Mouse (Mus musculus): ENCODE measurements at regions not wholly inside any gene's neighbourhood (a gene's known extent, or its start where the extent isn't known, plus 50 kb on each side); places are given as distances from the start of the nearest gene placed in this dataset.

- DNase-seq (ENCODE audit: low spot score): no peak
- no peaks in the 10 kb centered on the region for H3K36me3 ChIP-seq (replicated peaks; ENCODE audit: control insufficient read depth, insufficient read depth, low read length)
- 0 out of 2 replicates have a peak, but pooled peaks cover 4% of the 10 kb centered on the region for H3K4me1 ChIP-seq (ENCODE audit: control insufficient read depth, insufficient read depth)
- H3K9me3 ChIP-seq (replicated peaks; ENCODE audit: control insufficient read depth, low read length): no peaks in the 10 kb centered on the region
- TF ChIP-seq CTCF (IDR thresholded peaks at IDR 0.05; ENCODE audit: low read depth) (no peak), EP300 (IDR thresholded peaks at IDR 0.05; ENCODE audit: low read depth) (no peak)
- H3K4me3 ChIP-seq (ENCODE audit: low read depth, low read length): no peak overlapping the region
- H3K4me2 ChIP-seq (ENCODE audit: low read depth, low read length): no peak overlapping the region
- ATAC-seq (ENCODE audit: insufficient read depth, low read depth): no peak
- H3K27ac ChIP-seq (ENCODE audit: low read depth): no peak overlapping the region
- no peaks in the 10 kb centered on the region for H3K27me3 ChIP-seq (ENCODE audit: control insufficient read depth, insufficient read depth, low read length)
- H3K9ac ChIP-seq (replicated peaks; ENCODE audit: low read depth, low read length): no peak overlapping the region
- WGBS: 46% methylated on average over 6 of the region's 6 CpGs
Measured at GRCm38 (mm10) chr13:119068745-119069580, 359.4 kb upstream of the Paip1 start.

GRCm38 (mm10) chr13:119069581-119069936 is 358.8 kb upstream of the Paip1 start:
- Histone ChIP-seq H3K4me1 (ENCODE audit: control insufficient read depth, insufficient read depth) (0 out of 2 replicates have a peak, but pooled peaks cover 4% of the 10 kb centered on the region), H3K27ac (ENCODE audit: low read depth) (no peak overlapping the region), H3K27me3 (ENCODE audit: control insufficient read depth, insufficient read depth, low read length) (no peaks in the 10 kb centered on the region), H3K4me2 (ENCODE audit: low read depth, low read length) (no peak overlapping the region), H3K9ac (replicated peaks; ENCODE audit: low read depth, low read length) (no peak overlapping the region), H3K36me3 (replicated peaks; ENCODE audit: control insufficient read depth, insufficient read depth, low read length) (no peaks in the 10 kb centered on the region), H3K9me3 (replicated peaks; ENCODE audit: control insufficient read depth, low read length) (no peaks in the 10 kb centered on the region), H3K4me3 (ENCODE audit: low read depth, low read length) (no peak overlapping the region)
- no peak for TF ChIP-seq CTCF (IDR thresholded peaks at IDR 0.05; ENCODE audit: low read depth)
- no peak for TF ChIP-seq EP300 (IDR thresholded peaks at IDR 0.05; ENCODE audit: low read depth)
- no peak for ATAC-seq (ENCODE audit: insufficient read depth, low read depth)
- DNase-seq (ENCODE audit: low spot score): no peak
- WGBS: 78% methylated on average over 7 of the region's 7 CpGs

GRCm38 (mm10) chr13:119079243-119079642 is 349.2 kb upstream of the Paip1 start:
- TF ChIP-seq CTCF (IDR thresholded peaks at IDR 0.05; ENCODE audit: low read depth) (no peak), EP300 (IDR thresholded peaks at IDR 0.05; ENCODE audit: low read depth) (no peak)
- Histone ChIP-seq H3K9ac (replicated peaks; ENCODE audit: low read depth, low read length) (no peak overlapping the region), H3K27ac (ENCODE audit: low read depth) (no peak overlapping the region), H3K4me1 (ENCODE audit: control insufficient read depth, insufficient read depth) (no peaks in the 10 kb centered on the region), H3K9me3 (replicated peaks; ENCODE audit: control insufficient read depth, low read length) (no peaks in the 10 kb centered on the region), H3K27me3 (ENCODE audit: control insufficient read depth, insufficient read depth, low read length) (no peaks in the 10 kb centered on the region), H3K4me3 (ENCODE audit: low read depth, low read length) (no peak overlapping the region), H3K36me3 (replicated peaks; ENCODE audit: control insufficient read depth, insufficient read depth, low read length) (no peaks in the 10 kb centered on the region), H3K4me2 (ENCODE audit: low read depth, low read length) (no peak overlapping the region)
- ATAC-seq (ENCODE audit: insufficient read depth, low read depth) (no peak), DNase-seq (ENCODE audit: low spot score) (no peak)
- WGBS: 81% methylated on average over 4 of the region's 4 CpGs

GRCm38 (mm10) chr13:119081691-119082090 is 346.7 kb upstream of the Paip1 start:
- Histone ChIP-seq H3K4me2 (ENCODE audit: low read depth, low read length) (no peak overlapping the region), H3K9ac (replicated peaks; ENCODE audit: low read depth, low read length) (no peak overlapping the region), H3K4me1 (ENCODE audit: control insufficient read depth, insufficient read depth) (no peaks in the 10 kb centered on the region), H3K36me3 (replicated peaks; ENCODE audit: control insufficient read depth, insufficient read depth, low read length) (no peaks in the 10 kb centered on the region), H3K27ac (ENCODE audit: low read depth) (no peak overlapping the region), H3K9me3 (replicated peaks; ENCODE audit: control insufficient read depth, low read length) (no peaks in the 10 kb centered on the region), H3K27me3 (ENCODE audit: control insufficient read depth, insufficient read depth, low read length) (no peaks in the 10 kb centered on the region), H3K4me3 (ENCODE audit: low read depth, low read length) (no peak overlapping the region)
- 31% methylated on average over 1 of the region's 1 CpGs for WGBS
- TF ChIP-seq CTCF (IDR thresholded peaks at IDR 0.05; ENCODE audit: low read depth): no peak
- no peak for TF ChIP-seq EP300 (IDR thresholded peaks at IDR 0.05; ENCODE audit: low read depth)
- DNase-seq (ENCODE audit: low spot score): no peak
- ATAC-seq (ENCODE audit: insufficient read depth, low read depth): no peak

- Histone ChIP-seq H3K9me3 (replicated peaks; ENCODE audit: control insufficient read depth, low read length) (no peaks in the 10 kb centered on the region), H3K27ac (ENCODE audit: low read depth) (no peak overlapping the region), H3K4me1 (ENCODE audit: control insufficient read depth, insufficient read depth) (no peaks in the 10 kb centered on the region), H3K27me3 (ENCODE audit: control insufficient read depth, insufficient read depth, low read length) (no peaks in the 10 kb centered on the region), H3K4me3 (ENCODE audit: low read depth, low read length) (no peak overlapping the region), H3K9ac (replicated peaks; ENCODE audit: low read depth, low read length) (no peak overlapping the region), H3K36me3 (replicated peaks; ENCODE audit: control insufficient read depth, insufficient read depth, low read length) (no peaks in the 10 kb centered on the region), H3K4me2 (ENCODE audit: low read depth, low read length) (no peak overlapping the region)
- DNase-seq (ENCODE audit: low spot score) (no peak), ATAC-seq (ENCODE audit: insufficient read depth, low read depth) (no peak)
- no peak for TF ChIP-seq EP300 (IDR thresholded peaks at IDR 0.05; ENCODE audit: low read depth)
- TF ChIP-seq CTCF (IDR thresholded peaks at IDR 0.05; ENCODE audit: low read depth): no peak
- WGBS: 76% methylated on average over 3 of the region's 3 CpGs
Measured at GRCm38 (mm10) chr13:119117906-119118305, 310.5 kb upstream of the Paip1 start.

GRCm38 (mm10) chr13:119118382-119118781 is 310.0 kb upstream of the Paip1 start:
- H3K4me1 ChIP-seq (ENCODE audit: control insufficient read depth, insufficient read depth): no peaks in the 10 kb centered on the region
- H3K9me3 ChIP-seq (replicated peaks; ENCODE audit: control insufficient read depth, low read length): no peaks in the 10 kb centered on the region
- H3K4me3 ChIP-seq (ENCODE audit: low read depth, low read length): no peak overlapping the region
- H3K4me2 ChIP-seq (ENCODE audit: low read depth, low read length): no peak overlapping the region
- no peak overlapping the region for H3K27ac ChIP-seq (ENCODE audit: low read depth)
- WGBS: 60% methylated on average over 1 of the region's 1 CpGs
- no peak for TF ChIP-seq CTCF (IDR thresholded peaks at IDR 0.05; ENCODE audit: low read depth)
- no peak for TF ChIP-seq EP300 (IDR thresholded peaks at IDR 0.05; ENCODE audit: low read depth)
- ATAC-seq (ENCODE audit: insufficient read depth, low read depth) (no peak), DNase-seq (ENCODE audit: low spot score) (no peak)
- no peak overlapping the region for H3K9ac ChIP-seq (replicated peaks; ENCODE audit: low read depth, low read length)
- no peaks in the 10 kb centered on the region for H3K27me3 ChIP-seq (ENCODE audit: control insufficient read depth, insufficient read depth, low read length)
- H3K36me3 ChIP-seq (replicated peaks; ENCODE audit: control insufficient read depth, insufficient read depth, low read length): no peaks in the 10 kb centered on the region

Data from heart, postnatal 0 days (tissue).